Mouse (Mus musculus): ENCODE results near the gene Nxn.

- TF ChIP-seq POLR2A (IDR thresholded peaks at IDR 0.05; ENCODE audit: borderline replicate concordance, low read depth, low read length) (no peak), CTCF (IDR thresholded peaks at IDR 0.05; ENCODE audit: low read depth, low read length) (no peak)
Observed at GRCm38 (mm10) chr11:76363636-76364035, 35.3 kb downstream of the Nxn start.
